Mouse (Mus musculus): ENCODE data around the gene Lrrfip1.

DNA sequence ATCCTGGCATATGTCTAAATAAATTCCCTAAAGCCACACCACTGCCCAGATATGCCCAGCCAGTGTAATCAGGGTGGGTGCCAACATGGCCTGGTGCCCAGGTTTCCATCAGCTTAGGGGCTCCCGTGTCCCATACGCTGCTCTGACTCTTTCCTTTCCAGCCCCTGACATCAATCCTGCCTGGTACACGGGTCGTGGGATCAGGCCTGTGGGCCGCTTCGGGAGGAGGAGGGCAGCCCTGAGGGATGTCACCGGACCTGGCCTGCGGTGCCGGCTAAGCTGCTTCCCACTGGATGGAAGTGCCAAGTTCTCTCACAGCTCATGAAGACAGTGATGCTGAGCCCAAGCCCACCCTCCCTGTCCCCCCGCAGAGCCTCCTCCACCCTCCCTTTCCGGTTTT is 44.8 kb upstream of the Lrrfip1 start:
- no peak for TF ChIP-seq CTCF (IDR thresholded peaks at IDR 0.05; ENCODE audit: low read depth)
- TF ChIP-seq EP300 (IDR thresholded peaks at IDR 0.05; ENCODE audit: low read depth), result no peak

All from liver, embryonic 14.5 days (tissue).